Mouse (Mus musculus) embryonic facial prominence, embryonic 14.5 days (tissue): Measurements from ENCODE around the gene Gimap4. TPM values are rescaled to one million over a fixed set of nuclear protein-coding genes. Genes with fewer than 3 reads are reported as not detected.

Experiments used
- ATAC-seq: fragments of 200-750 bp; cut with Nextera tagmentation; 2 replicates; pipeline ENCODE4 v1.8.0; 2017; ENCODE audit warnings: low read depth, moderate number of reproducible peaks, moderate TSS enrichment
- DNase-seq: peaks from one replicate; pipeline ENCODE4 v3.0.0-alpha.2; 2015; ENCODE audit warnings: low spot score
- H3K27ac ChIP-seq: fragments of 300-500 bp; sonication (generic); replicated peaks from 2 replicates; pipeline ENCODE4 v1.5.1; 2014; ENCODE audit warnings: low read depth, mild to moderate bottlenecking, low read length, moderate library complexity
- H3K27me3 ChIP-seq: fragments of 300-500 bp; sonication (generic); replicated peaks from 2 replicates; pipeline ENCODE4 v1.6.1; 2014; ENCODE audit warnings: low read length; ENCODE audit not compliant: control insufficient read depth, insufficient read depth
- H3K36me3 ChIP-seq: fragments of 300-500 bp; sonication (generic); 2 replicates; pipeline ENCODE4 v1.6.1; 2014; ENCODE audit warnings: low read length, mixed read lengths; ENCODE audit not compliant: control insufficient read depth, insufficient read depth
- H3K4me1 ChIP-seq: fragments of 300-500 bp; sonication (generic); 2 replicates; pipeline ENCODE4 v1.6.1; 2014; ENCODE audit warnings: antibody characterized with exemption, low read length; ENCODE audit not compliant: control insufficient read depth, insufficient read depth
- H3K4me2 ChIP-seq: fragments of 300-500 bp; sonication (generic); 2 replicates; pipeline ENCODE4 v1.6.1; 2014; ENCODE audit warnings: low read depth, mild to moderate bottlenecking, low read length, moderate library complexity, mixed read lengths
- H3K4me3 ChIP-seq: fragments of 300-500 bp; sonication (generic); 2 replicates; pipeline ENCODE4 v1.5.1; 2014; ENCODE audit warnings: low read depth, mild to moderate bottlenecking, low read length
- H3K9ac ChIP-seq: fragments of 300-500 bp; sonication (generic); 2 replicates; pipeline ENCODE4 v1.6.1; 2014; ENCODE audit warnings: low read depth, mild to moderate bottlenecking, low read length, moderate library complexity, mixed read lengths
- H3K9me3 ChIP-seq: fragments of 300-500 bp; sonication (generic); 2 replicates; pipeline ENCODE4 v1.6.1; 2016; ENCODE audit warnings: low read length; ENCODE audit not compliant: control insufficient read depth
- WGBS: fragments of 180-500 bp; shearing (Covaris S2); extraction: QIAGEN DNeasy Blood & Tissue Kit; methylation state at CpG from one replicate; pipeline ENCODE4 v1.1.7; 2014; 5-methylcytosine and 5-hydroxymethylcytosine counted together
- polyA plus RNA-seq: library from polyadenylated mRNA; unstranded; fragments of >200 nt; fragmentation: Nextera tagmentation; extraction: Ambion mirVana; gene quantifications from 2 replicates; pipeline ENCODE4 v1.2.1, GENCODE M21; 2014

The Gimap4 gene
- polyA plus RNA-seq, 1 experiment from 2014 or later = 12.6 TPM

- H3K27ac ChIP-seq = no peak overlapping the region
- DNase-seq (no peak), ATAC-seq (no peak)
- no peaks in the 10 kb centered on the region for H3K36me3 ChIP-seq
- peaks cover 41% of the 10 kb centered on the region for H3K27me3 ChIP-seq
- H3K4me2 ChIP-seq = no peak overlapping the region
- H3K9me3 ChIP-seq = no peaks in the 10 kb centered on the region
- 0 out of 2 replicates have a peak, but pooled peaks cover 5% of the 10 kb centered on the region for H3K4me1 ChIP-seq
- no peak overlapping the region for H3K4me3 ChIP-seq
- WGBS = 34% methylated on average over 3 of the region's 3 CpGs
- H3K9ac ChIP-seq = no peak overlapping the region
Measured at GRCm38 (mm10) chr6:48741273-48741672, 56.9 kb downstream of the Gimap4 start.

Other genes with a start within 250 kb of the Gimap4 start
- 22.1 and 25.4 TPM in 2 replicates for gene Zfp467, start 238.7 kb upstream of the Gimap4 start, polyA plus RNA-seq
- 0.29 and 1.1 TPM in 2 replicates for gene Sspo, start 236.3 kb upstream of the Gimap4 start, polyA plus RNA-seq
- gene Atp6v0e2, start 146.9 kb upstream of the Gimap4 start, polyA plus RNA-seq = 22.8 TPM in 2 replicates
- gene Lrrc61, start 129.8 kb upstream of the Gimap4 start, polyA plus RNA-seq = 6.7 and 6.8 TPM in 2 replicates
- 21.9 and 29.1 TPM in 2 replicates for gene Rarres2, start 111.8 kb upstream of the Gimap4 start, polyA plus RNA-seq
- gene Gm45021, start 94.9 kb upstream of the Gimap4 start, polyA plus RNA-seq = not detected in 2 replicates
- 23.1 and 23.4 TPM in 2 replicates for gene Repin1, start 90.7 kb upstream of the Gimap4 start, polyA plus RNA-seq
- gene Gm44965, start 90.6 kb upstream of the Gimap4 start, polyA plus RNA-seq = not detected in 2 replicates
- 5.9 and 6.1 TPM in 2 replicates for gene Zfp775, start 82.5 kb upstream of the Gimap4 start, polyA plus RNA-seq
- gene AI854703, start 57.8 kb upstream of the Gimap4 start, polyA plus RNA-seq = 0.77 and 0.90 TPM in 2 replicates
- gene Gimap8, start 37.3 kb upstream of the Gimap4 start, polyA plus RNA-seq = 0.46 and 0.93 TPM in 2 replicates
- 7.4 and 9.1 TPM in 2 replicates for gene Gimap9, start 8.4 kb upstream of the Gimap4 start, polyA plus RNA-seq
- 19.6 and 22.8 TPM in 2 replicates for gene Gimap6, start 23.7 kb downstream of the Gimap4 start, polyA plus RNA-seq
- gene Gm28053, start 34.1 kb downstream of the Gimap4 start, polyA plus RNA-seq = 3.2 TPM in 1 of 2 replicates, not detected in the other
- gene Gimap7, start 34.1 kb downstream of the Gimap4 start, polyA plus RNA-seq = not detected in 2 replicates
- gene Gimap1, start 54.5 kb downstream of the Gimap4 start, polyA plus RNA-seq = 10.5 and 12.7 TPM in 2 replicates
- 5.2 and 5.3 TPM in 2 replicates for gene Gimap5, start 61.6 kb downstream of the Gimap4 start, polyA plus RNA-seq
- gene Gimap3, start 86.3 kb downstream of the Gimap4 start, polyA plus RNA-seq = not detected in 2 replicates
- gene Tmem176a, start 156.4 kb downstream of the Gimap4 start, polyA plus RNA-seq = 92.7 and 101 TPM in 2 replicates
- 244 and 254 TPM in 2 replicates for gene Tmem176b, start 156.9 kb downstream of the Gimap4 start, polyA plus RNA-seq
- 0.08 TPM in 1 of 2 replicates, not detected in the other for gene Aoc1, start 188.3 kb downstream of the Gimap4 start, polyA plus RNA-seq
- gene 1600015I10Rik, start 245.3 kb downstream of the Gimap4 start, polyA plus RNA-seq = not detected in 2 replicates